In genomic region chr4:41386412-41386975, GRCm38 (mm10) we compare ENCODE assay signal across 22 mouse cellular contexts. TPM values are rescaled to one million over a fixed set of nuclear protein-coding genes. Genes with fewer than 3 reads are reported as not detected.
DNase-seq lines count a peak whose midpoint lies in the region; ATAC-seq and TF ChIP-seq lines count a peak whose summit lies in the region.
"Had no signal": no experiment of that assay in that cellular context is flagged by ENCODE, and none has a peak within 500 bp of the region (broad histone marks: within the 10 kb centered on the region; RNA-seq: fewer than 3 reads in every experiment).

No protein-coding gene starts in this region.

- no peak overlapping the region for H3ac ChIP-seq in myocyte (ENCODE audit: control insufficient read depth, insufficient read length)

- no peak overlapping the region for H3K4me3 ChIP-seq in kidney, embryonic 14.5 days (ENCODE audit: low read length)
- H3K4me3 ChIP-seq in midbrain, embryonic 16.5 days (ENCODE audit: low read depth, low read length), result no peak overlapping the region
- H3K4me3 ChIP-seq in midbrain, embryonic 14.5 days (replicated peaks; ENCODE audit: low read depth, low read length), result no peak overlapping the region
- H3K4me3 ChIP-seq in liver, embryonic 13.5 days (replicated peaks), result no peak overlapping the region
- H3K4me3 ChIP-seq in myocyte, result no peak overlapping the region
- H3K4me3 ChIP-seq: forebrain, embryonic 15.5 days; heart, embryonic 15.5 days; limb, embryonic 13.5 days; lung, embryonic 15.5 days had no signal

- peaks cover 25% of the 10 kb centered on the region for H3K79me2 ChIP-seq in myocyte (ENCODE audit: control insufficient read depth, insufficient read depth)

- no peak for TF ChIP-seq POLR2A in myocyte (IDR thresholded peaks at IDR 0.05; ENCODE audit: insufficient read length, low read depth)

- ATAC-seq in kidney, embryonic 14.5 days (ENCODE audit: low FRiP score, low TSS enrichment), result no peak
- no peak for ATAC-seq in midbrain, embryonic 16.5 days
- no peak for ATAC-seq in midbrain, embryonic 14.5 days (ENCODE audit: low FRiP score, low TSS enrichment)
- 0 out of 2 replicates have a peak, but pooled peaks have one; percentile 33 for ATAC-seq in liver, embryonic 13.5 days (ENCODE audit: low read depth)
- ATAC-seq: forebrain, embryonic 15.5 days; hindbrain, postnatal 0 days had no signal

- H3K9me3 ChIP-seq in kidney, embryonic 14.5 days (ENCODE audit: control insufficient read depth, low read length), result no peaks in the 10 kb centered on the region
- no peaks in the 10 kb centered on the region for H3K9me3 ChIP-seq in midbrain, embryonic 16.5 days (replicated peaks; ENCODE audit: control insufficient read depth, low read length, poor library complexity, severe bottlenecking)
- no peaks in the 10 kb centered on the region for H3K9me3 ChIP-seq in midbrain, embryonic 14.5 days (ENCODE audit: control insufficient read depth, low read length)
- H3K9me3 ChIP-seq in liver, embryonic 13.5 days (replicated peaks), result no peaks in the 10 kb centered on the region
- H3K9me3 ChIP-seq: forebrain, embryonic 15.5 days; heart, embryonic 15.5 days; limb, embryonic 13.5 days; lung, embryonic 15.5 days had no signal

- H3K36me3 ChIP-seq in kidney, embryonic 14.5 days (ENCODE audit: control insufficient read depth, insufficient read depth, low read length), result peaks cover 65% of the 10 kb centered on the region
- H3K36me3 ChIP-seq in midbrain, embryonic 16.5 days (ENCODE audit: control insufficient read depth, insufficient read depth, low read length), result peaks cover 16% of the 10 kb centered on the region
- peaks cover 65% of the 10 kb centered on the region for H3K36me3 ChIP-seq in midbrain, embryonic 14.5 days (ENCODE audit: control insufficient read depth, insufficient read depth, low read length)
- H3K36me3 ChIP-seq in liver, embryonic 13.5 days, result peaks cover 87% of the 10 kb centered on the region
- H3K36me3 ChIP-seq in myocyte (ENCODE audit: control insufficient read depth, insufficient read depth), result peaks cover 58% of the 10 kb centered on the region

- no peak overlapping the region for H3K27ac ChIP-seq in kidney, embryonic 14.5 days (ENCODE audit: low read depth, low read length)
- H3K27ac ChIP-seq in midbrain, embryonic 16.5 days (ENCODE audit: low read length), result no peak overlapping the region
- H3K27ac ChIP-seq in midbrain, embryonic 14.5 days (replicated peaks; ENCODE audit: low read depth, low read length), result no peak overlapping the region
- peak overlapping the region; percentile 98 for H3K27ac ChIP-seq in liver, embryonic 13.5 days
- H3K27ac ChIP-seq: forebrain, embryonic 15.5 days; heart, embryonic 15.5 days; hindbrain, postnatal 0 days; limb, embryonic 13.5 days; lung, embryonic 15.5 days had no signal

- no peak overlapping the region for H3K9ac ChIP-seq in kidney, embryonic 14.5 days (ENCODE audit: low read depth, low read length)
- 0 out of 2 replicates have a peak overlapping the region, but pooled peaks have one; percentile 10 for H3K9ac ChIP-seq in midbrain, embryonic 16.5 days (ENCODE audit: low read depth, low read length)
- H3K9ac ChIP-seq in midbrain, embryonic 14.5 days (replicated peaks; ENCODE audit: low read length), result no peak overlapping the region
- peak overlapping the region; percentile 68 for H3K9ac ChIP-seq in liver, embryonic 13.5 days
- H3K9ac ChIP-seq: forebrain, embryonic 15.5 days; heart, embryonic 15.5 days; limb, embryonic 13.5 days; lung, embryonic 15.5 days had no signal

- no peaks in the 10 kb centered on the region for H3K27me3 ChIP-seq in kidney, embryonic 14.5 days (ENCODE audit: control insufficient read depth, insufficient read depth, low read length)
- H3K27me3 ChIP-seq in midbrain, embryonic 16.5 days (ENCODE audit: control insufficient read depth, insufficient read depth, low read depth, low read length), result no peaks in the 10 kb centered on the region
- no peaks in the 10 kb centered on the region for H3K27me3 ChIP-seq in midbrain, embryonic 14.5 days (ENCODE audit: control insufficient read depth, insufficient read depth, low read length)
- no peaks in the 10 kb centered on the region for H3K27me3 ChIP-seq in liver, embryonic 13.5 days
- no peaks in the 10 kb centered on the region for H3K27me3 ChIP-seq in myocyte (ENCODE audit: control insufficient read depth, insufficient read depth, insufficient read length)
- H3K27me3 ChIP-seq: forebrain, embryonic 15.5 days; heart, embryonic 15.5 days; limb, embryonic 13.5 days; lung, embryonic 15.5 days had no signal

- H3K4me1 ChIP-seq in kidney, embryonic 14.5 days (ENCODE audit: control insufficient read depth, insufficient read depth, low read length), result no peaks in the 10 kb centered on the region
- no peaks in the 10 kb centered on the region for H3K4me1 ChIP-seq in midbrain, embryonic 16.5 days (ENCODE audit: control insufficient read depth, insufficient read depth, low read length)
- no peaks in the 10 kb centered on the region for H3K4me1 ChIP-seq in midbrain, embryonic 14.5 days (ENCODE audit: control insufficient read depth, insufficient read depth, low read length)
- H3K4me1 ChIP-seq in liver, embryonic 13.5 days (replicated peaks), result peaks cover 44% of the 10 kb centered on the region
- H3K4me1 ChIP-seq: forebrain, embryonic 15.5 days; heart, embryonic 15.5 days; limb, embryonic 13.5 days; lung, embryonic 15.5 days had no signal

- no peak overlapping the region for H3K4me2 ChIP-seq in kidney, embryonic 14.5 days (replicated peaks; ENCODE audit: low read depth, low read length)
- no peak overlapping the region for H3K4me2 ChIP-seq in midbrain, embryonic 16.5 days (ENCODE audit: low read length)
- no peak overlapping the region for H3K4me2 ChIP-seq in midbrain, embryonic 14.5 days (ENCODE audit: low read length)
- peak overlapping the region; percentile 61 for H3K4me2 ChIP-seq in liver, embryonic 13.5 days
- H3K4me2 ChIP-seq in myocyte (ENCODE audit: low read depth), result no peak overlapping the region
- H3K4me2 ChIP-seq: forebrain, embryonic 15.5 days; heart, embryonic 15.5 days; limb, embryonic 13.5 days; lung, embryonic 15.5 days had no signal

- WGBS in kidney, embryonic 14.5 days, result 92% methylated on average over 1 of the region's 1 CpGs
- WGBS in midbrain, embryonic 16.5 days, result 82% methylated on average over 1 of the region's 1 CpGs
- WGBS in midbrain, embryonic 14.5 days, result 86% methylated on average over 1 of the region's 1 CpGs
- 52% methylated on average over 1 of the region's 1 CpGs for WGBS in liver, embryonic 13.5 days (ENCODE audit: insufficient replicate concordance)

- DNase-seq in kidney, adult 11 months, result peak; percentile 20
- no peak for DNase-seq in midbrain, embryonic 14.5 days
- DNase-seq in liver, embryonic 13.5 days, result no peak
- DNase-seq in embryo, embryonic 10 days (ENCODE audit: low spot score), result no peak
- no peak for DNase-seq in cerebellum, postnatal 25 days
- DNase-seq: adrenal gland, postnatal 10 days; cerebellum, adult 18-20 months; cerebellum, postnatal 14 days; gastrocnemius, postnatal 10 days; heart, adult 11 months; layer of hippocampus, postnatal 36 days; lung, postnatal 36 days; right cerebral cortex, postnatal 25 days; spleen, adult 18-20 months had no signal

TF ChIP-seq in myocyte, 11 proteins besides CTCF, POLR2A, EP300 and RAD21:
- TF ChIP-seq MAX (IDR thresholded peaks at IDR 0.05; ENCODE audit: low read depth), result no peak
- no peak for TF ChIP-seq E2F4 (IDR thresholded peaks at IDR 0.05; ENCODE audit: insufficient read depth)
- TF ChIP-seq POLR2AphosphoS2 (IDR thresholded peaks at IDR 0.05; ENCODE audit: insufficient read length, low read depth), result peak; percentile 17
- TF ChIP-seq USF1 (IDR thresholded peaks at IDR 0.05; ENCODE audit: low read depth), result no peak
- TF ChIP-seq MYOG (IDR thresholded peaks at IDR 0.05; ENCODE audit: control insufficient read depth in 1 of 3, insufficient read depth in 1 of 3, insufficient read length in 2 of 3, low read depth in 2 of 3), result no peak

RNA-seq across cellular contexts. Expression of gene Ubap1, which starts 37.7 kb away (rescaled TPM):
- 39.7 and 59.5 TPM in 2 replicates for polyA plus RNA-seq in kidney, embryonic 14.5 days (2014; fragmentation: Nextera tagmentation; extraction: Ambion mirVana)
- polyA plus RNA-seq in midbrain, embryonic 16.5 days (2015; fragmentation: Nextera tagmentation; extraction: Ambion mirVana), result 64.4 and 69.0 TPM in 2 replicates
- 58.4 and 77.2 TPM in 2 replicates for polyA plus RNA-seq in midbrain, embryonic 14.5 days (2014; fragmentation: Nextera tagmentation; extraction: Ambion mirVana)
- 28.5 and 33.8 TPM in 2 replicates for polyA plus RNA-seq in liver, embryonic 13.5 days (2015; fragmentation: Nextera tagmentation; extraction: Ambion mirVana)
- 29.2 TPM for polyA plus RNA-seq in myocyte (2012; fragmentation: generic; extraction: Trizol)

Comparison
In these comparisons a context has a peak if more than half of its experiments do, and no peak if none do; other contexts are left out.
1. H3K9ac ChIP-seq: peak in midbrain, embryonic 16.5 days (single experiment) and liver, embryonic 13.5 days (single experiment); none in kidney, embryonic 14.5 days (single experiment) and midbrain, embryonic 14.5 days (single experiment).